Mouse (Mus musculus) regulatory T cell (primary cell): ENCODE data around the gene Galnt10.

Source experiments
- in situ Hi-C: fragments of 300-600 bp; cut with MboI, MseI; formaldehyde crosslinking; loops from one replicate; pipeline ENCODE4 v1.15.1; 2025; ENCODE audit warnings: high pct_unique_total_duplicates

The Galnt10 gene

DNA sequence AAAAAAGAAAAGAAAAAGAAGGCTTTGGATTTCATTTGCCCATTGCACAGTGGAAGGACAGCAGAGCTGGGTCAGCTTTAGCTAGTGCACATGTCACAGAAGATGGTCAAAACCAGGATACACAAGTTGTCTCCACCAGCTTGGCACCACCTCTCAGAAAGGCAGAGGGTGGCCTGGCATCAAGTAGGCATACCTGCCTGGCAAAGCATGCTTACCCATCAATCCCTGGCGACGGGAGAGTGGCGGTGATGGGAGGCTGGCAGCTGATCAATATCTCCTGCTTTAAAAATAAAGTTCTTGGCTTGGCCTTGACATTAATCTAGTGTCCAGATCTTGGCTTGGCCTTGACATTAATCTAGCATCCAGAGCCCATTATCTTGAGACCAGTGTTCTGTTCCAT is 131.3 kb downstream of the Galnt10 start:
- in situ Hi-C loops: no loop called here

GRCm38 (mm10) chr11:57778349-57778748 is 133.1 kb downstream of the Galnt10 start:
- in situ Hi-C loops: no loop called here

DNA sequence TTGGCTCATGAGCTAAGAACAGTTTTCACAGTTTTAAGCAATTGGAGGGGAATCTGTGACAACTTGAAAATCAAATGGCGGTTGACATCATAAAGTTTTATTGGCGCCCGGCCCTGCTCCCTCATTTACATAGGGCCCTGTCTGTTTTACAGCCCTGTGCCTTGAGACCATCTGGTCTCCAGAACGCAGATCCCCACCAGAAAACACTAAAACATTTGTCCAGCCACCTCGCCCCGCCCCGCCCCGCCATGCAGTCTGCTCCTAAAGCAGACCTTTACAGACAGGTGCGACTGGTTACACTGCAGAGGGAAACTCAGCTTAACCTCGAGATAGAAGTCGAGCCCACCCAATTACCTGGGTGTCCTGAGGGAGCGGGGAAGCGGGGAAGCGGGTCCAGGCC is 134.6 kb downstream of the Galnt10 start:
- in situ Hi-C loops: no loop called here

GRCm38 (mm10) chr11:57786616-57787418 is 141.6 kb downstream of the Galnt10 start:
- in situ Hi-C loops: no loop called here

- in situ Hi-C loops: no loop called here
Observed at GRCm38 (mm10) chr11:57787913-57788312, 142.7 kb downstream of the Galnt10 start.

DNA sequence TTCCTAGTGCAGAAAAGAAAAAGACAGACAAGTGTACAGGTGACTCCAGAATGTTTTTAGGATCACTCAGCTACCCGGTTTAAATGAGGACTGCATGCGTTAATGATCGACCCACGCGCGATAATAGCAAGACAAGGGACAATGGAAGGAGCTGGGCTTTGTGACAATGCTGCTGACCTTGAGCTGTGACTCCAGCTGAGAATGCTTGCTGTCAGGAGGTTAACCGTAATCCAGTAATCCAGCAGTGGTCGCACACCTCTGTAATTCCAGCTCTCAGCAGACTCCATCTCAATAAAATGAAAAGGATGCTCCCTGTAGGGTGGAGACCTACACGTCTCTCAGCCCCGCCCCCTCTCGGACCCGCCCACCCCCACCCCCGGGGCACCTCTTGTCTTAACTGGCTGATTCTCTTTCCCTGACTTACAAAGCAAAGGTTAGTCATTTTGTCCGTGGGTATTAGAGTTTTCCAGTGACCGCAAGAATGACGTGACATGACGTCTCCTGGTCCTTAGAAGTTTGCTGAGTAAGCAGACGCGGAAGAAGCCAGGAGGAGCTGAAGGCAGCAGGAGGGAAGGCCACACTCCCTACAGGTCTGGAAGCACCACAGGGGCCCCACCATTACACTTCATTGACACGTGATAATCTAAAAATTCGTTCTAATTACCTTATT is 145.8 kb downstream of the Galnt10 start:
- in situ Hi-C loops: no loop called here

DNA sequence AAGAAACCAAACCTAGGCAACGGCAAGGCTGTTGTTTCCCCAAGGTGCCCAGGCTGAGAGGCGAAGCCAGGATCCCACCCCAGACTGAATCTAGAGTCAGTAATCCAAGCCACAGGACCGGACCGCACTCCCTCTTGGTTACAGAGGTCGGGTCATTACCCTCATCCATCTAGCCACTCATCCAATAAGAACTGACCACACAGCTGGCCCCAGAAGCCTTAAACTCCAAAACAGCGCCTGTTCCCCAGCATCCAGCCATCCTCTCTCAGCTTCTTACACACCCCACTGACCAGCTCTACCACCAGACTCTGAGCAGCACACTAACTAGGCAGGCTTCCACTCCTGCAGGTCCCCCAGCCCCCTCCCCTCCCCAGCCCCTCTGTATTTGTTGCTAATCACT is 149.8 kb downstream of the Galnt10 start:
- in situ Hi-C loops: no loop called here

GRCm38 (mm10) chr11:57797828-57798227 is 152.6 kb downstream of the Galnt10 start:
- in situ Hi-C loops: no loop called here

GRCm38 (mm10) chr11:57799456-57799855 is 154.2 kb downstream of the Galnt10 start:
- in situ Hi-C loops: no loop called here

DNA sequence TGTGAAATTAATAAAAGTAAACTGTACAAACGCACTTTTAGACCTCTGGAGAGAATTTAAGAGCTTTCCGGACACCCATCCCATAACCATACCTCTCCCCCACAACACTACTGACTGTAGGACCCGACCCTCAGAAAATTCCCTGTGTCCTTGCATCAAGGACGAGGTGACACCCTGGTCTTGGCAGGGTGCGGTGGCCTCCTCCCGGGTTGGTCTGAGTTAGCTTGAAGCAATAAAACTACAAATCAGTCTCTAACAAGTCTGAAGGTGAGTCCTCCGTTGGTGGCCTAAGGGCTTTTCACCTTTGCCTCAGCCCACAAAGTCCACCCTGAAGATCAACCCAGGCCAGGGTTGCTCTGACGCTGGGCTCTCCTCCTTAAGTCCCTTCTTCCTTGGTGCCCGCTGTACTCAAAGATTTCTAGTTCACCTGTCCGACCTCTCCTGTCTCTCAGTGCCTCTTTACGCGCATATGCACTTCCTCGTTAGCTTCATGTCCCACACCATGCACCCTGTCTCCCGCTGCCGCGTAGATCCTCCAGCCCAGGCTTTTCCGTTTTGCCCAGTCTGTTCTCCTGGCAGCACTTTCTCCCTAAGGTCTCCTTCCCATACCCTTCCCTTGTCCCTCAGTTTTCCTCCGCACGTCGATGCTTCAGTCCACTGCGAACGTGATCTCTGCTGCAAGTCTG is 155.2 kb downstream of the Galnt10 start:
- in situ Hi-C loops: loop anchor here (10.0 to 25.0 kb wide), 2 partner anchors 262 to 1414 kb away; no protein-coding TSS in a partner anchor

DNA sequence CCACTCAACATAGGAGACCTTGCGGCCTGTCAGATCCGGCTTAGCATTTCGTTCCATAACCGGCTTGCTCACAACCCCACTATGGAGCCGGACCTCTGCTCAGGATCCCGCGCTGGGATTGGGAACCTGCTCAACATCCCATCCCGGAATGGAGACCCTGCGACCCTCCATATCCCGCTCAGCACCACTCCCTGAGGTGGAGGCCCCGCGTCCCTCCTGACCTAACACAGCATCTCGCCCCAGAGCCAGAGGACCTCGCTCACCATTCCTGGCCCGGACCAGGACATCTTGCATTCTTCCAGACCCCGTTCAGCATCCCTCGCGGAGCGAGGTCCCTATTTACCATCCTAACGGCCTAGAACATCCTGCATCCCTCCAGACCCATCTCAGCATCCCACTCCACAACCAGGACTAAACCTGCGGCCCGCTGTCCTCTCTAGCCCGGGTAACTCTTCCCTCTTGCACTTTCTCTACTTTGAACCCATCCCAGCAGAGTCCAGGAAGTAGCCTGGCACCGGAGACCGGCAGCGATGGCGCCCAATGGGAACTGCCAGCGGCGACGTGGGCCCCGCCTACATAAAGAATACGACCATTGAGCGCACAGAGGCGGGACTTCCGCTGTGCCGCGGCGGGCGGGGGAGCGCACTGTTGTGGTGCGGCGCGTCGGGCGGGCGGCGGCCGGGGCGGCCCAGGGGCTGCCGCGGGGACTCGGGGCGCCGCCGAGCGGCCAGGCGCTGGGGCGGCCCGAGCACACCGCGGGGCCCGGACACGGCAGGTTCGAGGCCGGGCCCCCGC is 155.9 kb downstream of the Galnt10 start, which contains the start of gene Sap30l:
TSS of gene Sap30l (plus strand) at position 667 of the 795 bp plus-strand sequence.
- in situ Hi-C loops: loop anchor here (10.0 to 25.0 kb wide), 2 partner anchors 261 to 1414 kb away; no protein-coding TSS in a partner anchor

GRCm38 (mm10) chr11:57801766-57802510 is 156.7 kb downstream of the Galnt10 start:
- in situ Hi-C loops: loop anchor here (10.0 to 25.0 kb wide), 2 partner anchors 260 to 1413 kb away; no protein-coding TSS in a partner anchor

DNA sequence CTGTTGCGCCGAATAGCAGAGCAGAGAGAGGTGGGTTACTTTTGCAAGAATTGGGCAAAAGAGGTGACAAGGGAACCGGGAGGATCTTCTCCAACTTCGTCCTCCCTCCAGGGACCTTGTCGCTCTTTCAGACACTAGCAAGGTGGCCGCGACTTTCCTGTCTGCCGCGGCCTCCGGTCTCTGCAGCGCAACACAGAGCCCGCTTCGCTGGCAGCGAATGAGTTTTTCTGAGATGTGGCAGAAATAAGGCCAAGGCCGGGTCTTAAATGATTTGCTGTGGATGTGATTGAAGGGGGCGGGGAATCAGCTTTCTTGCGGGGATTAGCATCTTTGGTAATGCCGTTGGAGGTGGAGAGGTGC is 157.2 kb downstream of the Galnt10 start:
- in situ Hi-C loops: loop anchor here (10.0 to 25.0 kb wide), 2 partner anchors 260 to 1412 kb away; no protein-coding TSS in a partner anchor

- in situ Hi-C loops: loop anchor here (10.0 to 25.0 kb wide), 2 partner anchors 257 to 1410 kb away; no protein-coding TSS in a partner anchor
Observed at GRCm38 (mm10) chr11:57805047-57805446, 159.8 kb downstream of the Galnt10 start.

GRCm38 (mm10) chr11:57809017-57809731 is 163.9 kb downstream of the Galnt10 start:
- in situ Hi-C loops: loop anchor here (10.0 to 25.0 kb wide), 2 partner anchors 253 to 1406 kb away; no protein-coding TSS in a partner anchor

GRCm38 (mm10) chr11:57809732-57810098 is 164.5 kb downstream of the Galnt10 start:
- in situ Hi-C loops: loop anchor here (10.0 to 25.0 kb wide), 3 partner anchors 125 to 1405 kb away; no protein-coding TSS in a partner anchor

- in situ Hi-C loops: loop anchor here (10.0 to 25.0 kb wide), 2 partner anchors 124 to 251 kb away; no protein-coding TSS in a partner anchor
Observed at GRCm38 (mm10) chr11:57811006-57811405, 165.8 kb downstream of the Galnt10 start.

- in situ Hi-C loops: loop anchor here (10.0 to 25.0 kb wide), 2 partner anchors 123 to 250 kb away; no protein-coding TSS in a partner anchor
Observed at GRCm38 (mm10) chr11:57812212-57812611, 167.0 kb downstream of the Galnt10 start.

- in situ Hi-C loops: loop anchor here (10.0 to 25.0 kb wide), 2 partner anchors 121 to 249 kb away; no protein-coding TSS in a partner anchor
Observed at GRCm38 (mm10) chr11:57813641-57814040, 168.4 kb downstream of the Galnt10 start.
